Comparison of ENCODE assay signal across 18 mouse cellular contexts in genomic region chr6:86463079-86463478, GRCm38 (mm10). TPM values are rescaled to one million over a fixed set of nuclear protein-coding genes. Genes with fewer than 3 reads are reported as not detected.
DNase-seq lines count a peak whose midpoint lies in the region; TF ChIP-seq lines count a peak whose summit lies in the region.
"Had no signal": no experiment of that assay in that cellular context is flagged by ENCODE, and none has a peak within 500 bp of the region (broad histone marks: within the 10 kb centered on the region; RNA-seq: fewer than 3 reads in every experiment).

No protein-coding gene starts in this region.

- H3K36me3 ChIP-seq in myocyte (ENCODE audit: control insufficient read depth, insufficient read depth) = peaks cover 10% of the 10 kb centered on the region

- no peak for DNase-seq in right cerebral cortex, postnatal 36 days (ENCODE audit: low spot score in 2 of 2)
- DNase-seq: adrenal gland, adult 2 months; adrenal gland, adult 8-10 months; adrenal gland, postnatal 10 days; adrenal gland, postnatal 14 days; adrenal gland, postnatal 25 days; adrenal gland, postnatal 36 days; B cell, adult 2 months; cerebellum, adult 11 months; cerebellum, adult 11-12 months; cerebellum, adult 18-20 months; cerebellum, adult 2 months had no signal

- H3K79me2 ChIP-seq in myocyte (ENCODE audit: control insufficient read depth, insufficient read depth) = no peaks in the 10 kb centered on the region

- H3K4me2 ChIP-seq in myocyte (ENCODE audit: low read depth) = peak overlapping the region; percentile 2

- H3K4me3 ChIP-seq in myocyte = no peak overlapping the region

- TF ChIP-seq POLR2A in myocyte (IDR thresholded peaks at IDR 0.05; ENCODE audit: insufficient read length, low read depth) = no peak

- H3K27me3 ChIP-seq in myocyte (ENCODE audit: control insufficient read depth, insufficient read depth, insufficient read length) = no peaks in the 10 kb centered on the region
- H3K27me3 ChIP-seq: CH12.LX, Patski had no signal

- H3ac ChIP-seq in myocyte (ENCODE audit: control insufficient read depth, insufficient read length) = no peak overlapping the region

TF ChIP-seq in myocyte, 11 proteins besides CTCF, POLR2A, EP300 and RAD21:
- TF ChIP-seq MYOD1 (IDR thresholded peaks at IDR 0.05; ENCODE audit: control insufficient read depth in 1 of 3, insufficient read length in 2 of 3, low read depth in 2 of 3) (peak; percentile 25 to 64 (median 26)), POLR2AphosphoS2 (IDR thresholded peaks at IDR 0.05; ENCODE audit: insufficient read length, low read depth) (no peak), MYOG (IDR thresholded peaks at IDR 0.05; ENCODE audit: control insufficient read depth in 1 of 3, insufficient read depth in 1 of 3, insufficient read length in 2 of 3, low read depth in 2 of 3) (peak; percentile 22 to 87 (median 83))

RNA-seq across cellular contexts. Expression of gene C87436, which starts 24.9 kb away (rescaled TPM):
- 6.9 TPM for polyA plus RNA-seq in myocyte (2012; fragmentation: generic; extraction: Trizol)

RNA-seq across cellular contexts. Expression of gene Gm44790, which starts 36.6 kb away (rescaled TPM):
- not detected for polyA plus RNA-seq in myocyte (2012; fragmentation: generic; extraction: Trizol)
- polyA plus RNA-seq: activated CD4-positive, CD25-positive, alpha-beta regulatory T cell, adult 4 months; C2C12; CD4-positive, CD25-positive, alpha-beta regulatory T cell, adult 4 months had no signal

RNA-seq across cellular contexts. Expression of gene Tia1, which starts 59.1 kb away (rescaled TPM):
- 12.8 TPM for polyA plus RNA-seq in myocyte (2012; fragmentation: generic; extraction: Trizol)
